Mouse (Mus musculus): ENCODE data around the gene Ppp1r2. TPM values are rescaled to one million over a fixed set of nuclear protein-coding genes. Genes with fewer than 3 reads are reported as not detected.
A peak's percentile ranks its signal among the peaks of the same experiment; 100 is the strongest.

Gene Ppp1r2
- total RNA-seq, 2 experiments from 2014 or later: 97.4 to 101 TPM

GRCm38 (mm10) chr16:31238281-31238680 lies 36.8 kb downstream of the Ppp1r2 start:
- intact Hi-C loops (cut with DNase I): no loop called here
- DNase-seq: no peak

- intact Hi-C loops (cut with DNase I): no loop called here
- DNase-seq: no peak
Observed at GRCm38 (mm10) chr16:31235457-31236310, 39.4 kb downstream of the Ppp1r2 start.

DNA sequence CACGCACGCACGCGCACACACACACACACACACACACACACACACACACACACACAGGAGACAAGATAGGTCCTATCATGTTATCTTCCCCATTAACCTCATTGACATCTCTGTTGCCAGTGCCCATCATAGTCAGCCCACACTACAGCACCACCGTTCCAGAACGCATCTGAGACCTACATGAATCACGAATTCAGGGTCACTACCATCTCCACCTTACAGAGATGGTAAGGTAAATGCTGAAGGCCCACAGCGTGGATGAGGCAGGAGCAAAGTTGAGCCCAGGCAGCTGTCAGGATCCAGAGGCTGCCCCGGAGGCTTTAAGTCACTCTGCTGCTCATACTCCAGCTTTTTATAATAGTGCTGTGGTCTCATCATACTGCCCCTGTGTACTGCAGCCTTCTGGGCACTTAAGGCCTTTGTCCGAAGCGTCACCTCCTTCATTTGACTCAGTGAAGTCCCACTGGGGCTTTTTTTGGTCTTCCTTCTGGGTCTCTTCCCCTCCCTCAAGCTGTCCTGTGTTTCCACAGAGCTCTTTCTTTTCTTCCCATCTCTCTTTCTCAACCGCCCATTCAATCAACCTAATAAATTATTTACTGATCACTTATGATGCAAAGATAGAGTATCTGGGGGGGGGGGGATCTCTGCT lies 40.1 kb downstream of the Ppp1r2 start:
- intact Hi-C loops (cut with DNase I): no loop called here
- DNase-seq: no peak

- no peak for DNase-seq
- intact Hi-C loops (cut with DNase I): no loop called here
Observed at GRCm38 (mm10) chr16:31234356-31234755, 40.7 kb downstream of the Ppp1r2 start.

DNA sequence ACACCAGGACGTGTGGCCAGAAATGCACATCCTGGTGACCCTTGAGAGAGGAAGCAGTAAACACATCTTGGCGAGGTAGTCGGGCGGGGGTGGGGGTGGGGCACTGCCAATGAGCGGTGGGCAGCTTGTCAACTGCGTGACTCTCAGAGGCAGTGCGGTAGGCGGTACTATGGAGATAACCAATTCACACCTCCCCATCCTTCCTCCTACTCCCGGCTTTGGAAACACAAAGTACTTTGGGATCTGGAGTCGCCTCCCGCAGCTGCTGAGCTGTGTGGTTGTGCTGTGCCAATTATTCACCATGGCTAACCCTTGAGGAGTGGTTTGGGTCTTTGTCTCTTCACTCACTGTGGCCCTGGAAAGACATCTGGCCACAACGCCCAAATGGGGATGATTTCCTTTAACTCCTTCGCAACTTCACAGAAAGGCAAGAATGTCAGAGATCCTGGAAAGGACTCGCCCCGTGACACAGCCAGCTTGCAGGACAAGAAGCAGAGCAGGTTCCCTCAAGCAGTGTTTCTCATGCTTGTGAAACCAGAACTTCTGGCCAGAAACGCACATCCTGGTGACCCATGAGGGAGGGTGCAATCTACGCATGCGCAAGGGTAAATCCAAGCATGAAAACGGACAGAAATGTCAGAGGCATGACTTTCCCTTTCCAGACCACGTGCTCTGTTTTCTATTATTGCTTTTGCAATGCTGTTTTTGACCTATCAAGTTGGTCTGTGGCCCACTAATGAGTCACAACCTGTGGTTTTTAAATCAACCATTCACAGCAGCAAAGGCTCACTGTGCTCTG lies 41.3 kb downstream of the Ppp1r2 start:
- intact Hi-C loops (cut with DNase I): no loop called here
- peak; percentile 78 to 81 for DNase-seq

- no peak for DNase-seq
Observed at GRCm38 (mm10) chr16:31233167-31233498, 41.9 kb downstream of the Ppp1r2 start.

GRCm38 (mm10) chr16:31232491-31233166 lies 42.4 kb downstream of the Ppp1r2 start:
- intact Hi-C loops (cut with DNase I): no loop called here

More at GRCm38 (mm10) chr16:31233167-31233498, 41.9 kb downstream of the Ppp1r2 start:
- intact Hi-C loops (cut with DNase I): no loop called here

DNA sequence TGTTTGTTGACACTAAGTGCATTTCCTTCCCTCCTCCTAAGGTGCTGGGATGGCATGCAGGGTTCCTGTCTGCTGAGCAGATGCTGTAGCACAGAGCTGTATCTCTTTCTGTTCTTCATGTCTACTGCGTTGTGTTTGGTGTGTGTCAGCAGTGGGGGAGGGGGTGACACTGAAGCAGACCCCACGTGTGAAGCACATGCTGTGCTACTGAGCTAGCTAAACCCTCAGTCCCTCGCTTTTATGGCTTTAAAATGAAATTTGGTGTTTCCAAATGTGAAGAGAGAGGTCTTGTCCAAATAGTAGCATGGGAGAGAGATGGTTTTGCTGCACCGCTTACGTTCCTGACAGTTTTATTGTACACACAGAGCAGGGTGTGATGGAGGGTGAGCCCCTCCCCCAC lies 43.5 kb downstream of the Ppp1r2 start:
- intact Hi-C loops (cut with DNase I): no loop called here

More at GRCm38 (mm10) chr16:31232491-31233166, 42.4 kb downstream of the Ppp1r2 start:
- no peak for DNase-seq

DNA sequence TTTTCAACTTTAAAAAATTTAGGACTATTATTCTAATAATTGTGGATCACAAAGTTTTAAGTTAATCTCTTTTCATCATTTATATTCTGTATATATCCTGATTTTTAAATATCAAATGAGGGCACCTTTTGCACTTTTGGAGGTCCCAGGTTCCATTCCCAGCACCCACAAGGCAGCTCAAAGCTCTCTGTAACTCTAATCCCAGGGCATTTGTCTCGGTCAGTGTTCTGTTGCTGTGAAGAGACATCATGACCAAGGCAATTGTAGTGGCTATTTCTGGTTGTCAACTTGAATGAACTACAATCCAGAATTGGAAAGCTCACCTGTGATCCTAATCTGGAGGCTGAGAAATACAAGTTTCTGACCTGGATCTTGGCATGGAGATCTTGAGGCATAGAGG lies 47.3 kb downstream of the Ppp1r2 start:
- intact Hi-C loops (cut with DNase I): no loop called here
- no peak for DNase-seq

More for the DNA sequence above, 43.5 kb downstream of the Ppp1r2 start:
- no peak for DNase-seq

DNA sequence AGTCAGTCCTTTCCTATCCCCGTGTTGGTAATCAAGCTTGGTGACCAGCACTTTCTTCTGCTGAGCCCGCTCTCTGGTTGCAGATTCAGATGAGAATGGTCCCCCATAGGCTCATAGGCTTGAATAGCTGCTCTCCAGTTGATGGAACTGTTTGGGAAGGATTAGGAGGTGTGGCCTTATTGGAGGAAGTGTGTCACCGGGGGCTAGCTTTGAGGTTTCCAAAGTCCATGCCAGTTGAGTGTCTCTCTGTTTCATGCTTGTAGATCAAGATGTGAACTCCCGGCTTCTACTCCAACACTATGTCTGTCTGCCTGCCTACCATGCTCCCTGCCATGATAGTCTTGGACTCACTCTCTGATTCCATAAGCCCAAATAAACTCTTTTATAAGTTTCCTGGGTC lies 59.8 kb downstream of the Ppp1r2 start:
- intact Hi-C loops (cut with DNase I): no loop called here

GRCm38 (mm10) chr16:31213463-31213862 lies 61.6 kb downstream of the Ppp1r2 start:
- intact Hi-C loops (cut with DNase I): no loop called here
- no peak for DNase-seq

More for the DNA sequence above, 59.8 kb downstream of the Ppp1r2 start:
- DNase-seq: no peak

GRCm38 (mm10) chr16:31211503-31211902 lies 63.6 kb downstream of the Ppp1r2 start:
- no peak for DNase-seq
- intact Hi-C loops (cut with DNase I): no loop called here

DNA sequence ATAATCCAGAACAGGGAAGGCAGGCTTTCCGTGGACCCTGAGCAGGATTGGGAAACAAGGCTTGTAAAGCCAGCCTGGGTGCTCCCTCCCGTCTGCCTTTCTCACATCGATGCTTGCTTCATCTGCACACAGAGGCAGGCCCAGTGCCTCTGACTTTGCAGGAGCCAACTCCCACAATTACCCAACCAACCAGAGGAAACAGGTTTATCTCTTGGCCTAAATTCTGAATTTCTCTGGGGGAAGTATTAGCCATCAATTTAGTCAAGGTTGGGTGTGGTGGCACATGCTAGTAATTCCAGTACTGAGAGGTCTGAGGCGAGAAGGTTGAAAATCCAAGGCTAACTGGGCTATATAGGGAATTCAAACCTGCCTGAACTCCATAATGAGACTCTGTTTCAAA lies 64.6 kb downstream of the Ppp1r2 start:
- intact Hi-C loops (cut with DNase I): no loop called here
- peak in 1 of 2 experiments; percentile 35 for DNase-seq

- DNase-seq: no peak
- intact Hi-C loops (cut with DNase I): no loop called here
Observed at GRCm38 (mm10) chr16:31209911-31210310, 65.2 kb downstream of the Ppp1r2 start.

GRCm38 (mm10) chr16:31205726-31206125 lies 69.4 kb downstream of the Ppp1r2 start:
- DNase-seq: no peak
- intact Hi-C loops (cut with DNase I): no loop called here

DNA sequence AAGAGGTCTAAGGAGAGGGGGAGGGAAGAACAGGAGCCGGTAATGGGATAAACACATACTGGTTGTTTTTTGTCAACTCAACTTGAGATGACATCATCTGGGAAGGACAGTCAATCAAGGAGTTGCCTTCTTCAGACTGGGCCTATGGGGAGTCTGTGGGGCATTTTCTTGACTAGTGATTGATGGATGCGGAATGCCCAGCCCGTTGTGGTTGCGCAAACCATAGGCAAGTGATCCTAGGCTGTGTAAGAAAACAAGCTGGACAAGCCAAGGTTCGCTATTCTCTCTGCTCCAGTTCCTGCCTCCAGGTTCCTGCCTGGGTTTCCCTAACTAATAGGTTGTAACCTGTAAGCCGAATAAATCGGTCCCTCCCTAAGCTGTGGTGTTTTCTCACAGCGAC lies 69.9 kb downstream of the Ppp1r2 start:
- no peak for DNase-seq
- intact Hi-C loops (cut with DNase I): no loop called here

DNA sequence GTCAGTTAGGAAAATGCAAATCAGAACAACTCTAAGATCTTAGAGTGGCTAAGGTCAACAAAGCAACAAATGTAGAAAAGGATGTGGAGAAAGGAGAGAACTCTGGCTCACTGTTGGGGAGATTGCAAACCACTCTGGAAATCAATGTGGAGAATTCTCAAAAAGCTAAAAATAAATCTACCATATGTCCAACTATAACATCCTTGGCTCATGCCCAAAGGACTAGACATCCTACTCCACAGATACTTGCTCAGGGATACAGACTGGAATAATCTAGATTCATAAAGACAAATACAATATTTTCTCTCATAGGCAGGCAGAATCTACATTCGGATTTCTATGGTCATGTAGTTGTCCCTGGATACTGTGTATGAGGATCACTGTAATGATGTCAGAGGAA lies 70.9 kb downstream of the Ppp1r2 start:
- intact Hi-C loops (cut with DNase I): no loop called here
- no peak for DNase-seq

DNA sequence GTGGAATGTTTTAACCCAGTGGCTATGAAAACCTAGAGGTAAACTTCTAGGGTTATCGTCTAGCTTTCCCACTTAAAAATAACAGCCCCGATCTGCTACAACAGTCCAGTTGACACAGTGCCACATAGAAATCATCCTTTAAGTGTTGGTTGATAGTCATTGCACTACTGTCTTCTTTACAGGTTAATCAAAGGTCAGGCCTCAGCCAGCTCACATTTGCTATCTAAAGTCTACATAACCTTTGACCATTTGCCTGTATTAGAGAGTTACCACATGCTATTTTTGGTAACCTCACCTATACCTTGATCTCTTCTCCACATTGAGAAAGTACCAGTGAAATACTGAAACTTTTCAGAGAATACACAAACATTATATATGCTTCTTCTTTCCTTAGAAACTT lies 73.4 kb downstream of the Ppp1r2 start:
- DNase-seq: no peak
- intact Hi-C loops (cut with DNase I): loop anchor here (2.0 kb wide), 1 partner anchor 73 kb away; the partner anchor contains the start of gene Ppp1r2

Data from heart, postnatal 14 days (tissue).